Mouse (Mus musculus): ENCODE data around the gene Nxf1. TPM values are rescaled to one million over a fixed set of nuclear protein-coding genes. Genes with fewer than 3 reads are reported as not detected.

The Nxf1 gene
- polyA plus RNA-seq, 1 experiment = 78.5 TPM

GRCm38 (mm10) chr19:8790171-8790570 is 33.3 kb downstream of the Nxf1 start:
- Histone ChIP-seq H3K79me3 (ENCODE audit: low read depth) (no peaks in the 10 kb centered on the region), H3K4me3 (ENCODE audit: insufficient read depth, poor library complexity, severe bottlenecking) (no peak overlapping the region), H3K79me2 (ENCODE audit: control insufficient read depth, insufficient read depth) (peaks cover 13% of the 10 kb centered on the region), H3K27me3 (ENCODE audit: control insufficient read depth, insufficient read depth, insufficient read length) (no peaks in the 10 kb centered on the region), H3K36me3 (ENCODE audit: control insufficient read depth, insufficient read depth) (peaks cover 40% of the 10 kb centered on the region), H3ac (ENCODE audit: control insufficient read depth, insufficient read length, low read depth) (no peak overlapping the region)
- TF ChIP-seq FOSL1 (IDR thresholded peaks at IDR 0.05; ENCODE audit: insufficient read depth, low read length, poor library complexity, severe bottlenecking) (no peak), MYOG (IDR thresholded peaks at IDR 0.05; ENCODE audit: control insufficient read depth, extremely low read depth, insufficient read length) (no peak), CTCF (IDR thresholded peaks at IDR 0.05; ENCODE audit: control insufficient read depth, insufficient read depth, insufficient read length) (no peak), USF1 (IDR thresholded peaks at IDR 0.05; ENCODE audit: low read depth) (no peak), MAX (IDR thresholded peaks at IDR 0.05) (no peak), CEBPB (IDR thresholded peaks at IDR 0.05; ENCODE audit: low read depth) (no peak)

GRCm38 (mm10) chr19:8798264-8798946 is 41.5 kb downstream of the Nxf1 start, which contains the start of gene Polr2g:
Gene Polr2g, minus strand, starts transcription at chr19:8798577.
- Histone ChIP-seq H3ac (ENCODE audit: control insufficient read depth, insufficient read length, low read depth) (peak within 1 kb of the TSS; percentile 72), H3K27me3 (ENCODE audit: control insufficient read depth, insufficient read depth, insufficient read length) (no peaks in the 10 kb centered on the region), H3K36me3 (ENCODE audit: control insufficient read depth, insufficient read depth) (peaks cover 33% of the 10 kb centered on the region), H3K79me2 (ENCODE audit: control insufficient read depth, insufficient read depth) (peaks cover 26% of the 10 kb centered on the region), H3K4me3 (ENCODE audit: insufficient read depth, poor library complexity, severe bottlenecking) (peak within 1 kb of the TSS; percentile 79), H3K79me3 (ENCODE audit: low read depth) (peaks cover 16% of the 10 kb centered on the region)
- TF ChIP-seq MYOD1 (IDR thresholded peaks at IDR 0.05; ENCODE audit: control insufficient read depth, insufficient read length, low read depth) = no peak
- no peak for TF ChIP-seq MYOG (IDR thresholded peaks at IDR 0.05; ENCODE audit: control insufficient read depth, extremely low read depth, insufficient read length)
- peak; percentile 54 for TF ChIP-seq USF1 (IDR thresholded peaks at IDR 0.05; ENCODE audit: low read depth)
- TF ChIP-seq FOSL1 (IDR thresholded peaks at IDR 0.05; ENCODE audit: insufficient read depth, low read length, poor library complexity, severe bottlenecking) = no peak
- peak; percentile 39 for TF ChIP-seq MAX (IDR thresholded peaks at IDR 0.05)
- no peak for TF ChIP-seq CTCF (IDR thresholded peaks at IDR 0.05; ENCODE audit: control insufficient read depth, insufficient read depth, insufficient read length)
- TF ChIP-seq CEBPB (IDR thresholded peaks at IDR 0.05; ENCODE audit: low read depth) = no peak

- TF ChIP-seq FOSL1 (IDR thresholded peaks at IDR 0.05; ENCODE audit: insufficient read depth, low read length, poor library complexity, severe bottlenecking) (no peak), MYOG (IDR thresholded peaks at IDR 0.05; ENCODE audit: control insufficient read depth, extremely low read depth, insufficient read length) (no peak), MYOD1 (IDR thresholded peaks at IDR 0.05; ENCODE audit: control insufficient read depth, insufficient read length, low read depth) (no peak)
- Histone ChIP-seq H3K79me2 (ENCODE audit: control insufficient read depth, insufficient read depth) (peaks cover 26% of the 10 kb centered on the region), H3ac (ENCODE audit: control insufficient read depth, insufficient read length, low read depth) (no peak overlapping the region), H3K79me3 (ENCODE audit: low read depth) (peaks cover 16% of the 10 kb centered on the region), H3K4me3 (ENCODE audit: insufficient read depth, poor library complexity, severe bottlenecking) (peak overlapping the region; percentile 79), H3K27me3 (ENCODE audit: control insufficient read depth, insufficient read depth, insufficient read length) (no peaks in the 10 kb centered on the region), H3K36me3 (ENCODE audit: control insufficient read depth, insufficient read depth) (peaks cover 27% of the 10 kb centered on the region)
These were observed 42.1 kb downstream of the Nxf1 start for GRCm38 (mm10) chr19:8798947-8799315.

- TF ChIP-seq FOSL1 (IDR thresholded peaks at IDR 0.05; ENCODE audit: insufficient read depth, low read length, poor library complexity, severe bottlenecking) (no peak), MAX (IDR thresholded peaks at IDR 0.05) (peak; percentile 27)
These were observed 45.4 kb downstream of the Nxf1 start, which contains the start of gene Zbtb3 for GRCm38 (mm10) chr19:8802130-8802821. Gene Zbtb3, plus strand, starts transcription at chr19:8802555.

DNA sequence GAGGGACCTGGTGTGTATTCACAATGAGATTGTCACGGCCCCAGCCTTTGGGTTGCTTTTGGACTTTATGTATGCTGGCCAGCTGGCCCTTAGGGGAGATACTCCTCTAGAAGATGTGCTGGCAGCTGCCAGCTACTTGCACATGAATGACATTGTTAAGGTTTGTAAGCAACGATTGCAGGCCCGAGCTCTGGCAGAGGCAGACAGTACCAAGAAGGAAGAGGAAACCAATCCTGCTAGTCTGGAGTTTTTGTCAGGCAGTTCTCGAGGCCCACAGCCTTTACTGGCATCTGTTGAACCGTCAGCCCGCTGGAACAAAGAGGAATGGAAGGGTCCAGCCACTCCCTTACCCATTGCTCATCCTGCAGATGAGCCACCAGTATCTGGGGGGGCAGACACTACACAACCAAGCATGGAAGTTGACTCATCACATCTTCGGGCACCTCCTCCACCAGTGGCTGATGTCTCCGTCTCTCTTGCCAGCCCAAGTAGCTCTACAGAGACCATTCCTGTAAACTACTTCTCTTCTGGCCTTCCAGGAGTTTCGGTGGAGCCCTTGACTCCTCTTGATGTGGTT is 46.4 kb downstream of the Nxf1 start:
- Histone ChIP-seq H3K27me3 (ENCODE audit: control insufficient read depth, insufficient read depth, insufficient read length) (no peaks in the 10 kb centered on the region), H3K4me3 (ENCODE audit: insufficient read depth, poor library complexity, severe bottlenecking) (peak overlapping the region; percentile 51), H3K79me2 (ENCODE audit: control insufficient read depth, insufficient read depth) (peaks cover under 1% of the 10 kb centered on the region), H3K79me3 (ENCODE audit: low read depth) (peaks cover 5% of the 10 kb centered on the region), H3ac (ENCODE audit: control insufficient read depth, insufficient read length, low read depth) (peak overlapping the region; percentile 33), H3K36me3 (ENCODE audit: control insufficient read depth, insufficient read depth) (peaks cover 32% of the 10 kb centered on the region)
- TF ChIP-seq MAX (IDR thresholded peaks at IDR 0.05) = peak; percentile 17
- TF ChIP-seq CTCF (IDR thresholded peaks at IDR 0.05; ENCODE audit: control insufficient read depth, insufficient read depth, insufficient read length) = no peak

More at GRCm38 (mm10) chr19:8802130-8802821, 45.4 kb downstream of the Nxf1 start, which contains the start of gene Zbtb3:
- no peaks in the 10 kb centered on the region for H3K27me3 ChIP-seq (ENCODE audit: control insufficient read depth, insufficient read depth, insufficient read length)
- peaks cover 27% of the 10 kb centered on the region for H3K36me3 ChIP-seq (ENCODE audit: control insufficient read depth, insufficient read depth)
- peaks cover 12% of the 10 kb centered on the region for H3K79me3 ChIP-seq (ENCODE audit: low read depth)
- H3K4me3 ChIP-seq (ENCODE audit: insufficient read depth, poor library complexity, severe bottlenecking) = peak within 1 kb of the TSS; percentile 51
- peak within 1 kb of the TSS; percentile 87 for H3ac ChIP-seq (ENCODE audit: control insufficient read depth, insufficient read length, low read depth)
- H3K79me2 ChIP-seq (ENCODE audit: control insufficient read depth, insufficient read depth) = peaks cover 10% of the 10 kb centered on the region

Data from C2C12 (cell line).